Mouse (Mus musculus): ENCODE measurements at regions not wholly inside any gene's neighbourhood (a gene's known extent, or its start where the extent isn't known, plus 50 kb on each side); places are given as distances from the start of the nearest gene placed in this dataset.

DNA sequence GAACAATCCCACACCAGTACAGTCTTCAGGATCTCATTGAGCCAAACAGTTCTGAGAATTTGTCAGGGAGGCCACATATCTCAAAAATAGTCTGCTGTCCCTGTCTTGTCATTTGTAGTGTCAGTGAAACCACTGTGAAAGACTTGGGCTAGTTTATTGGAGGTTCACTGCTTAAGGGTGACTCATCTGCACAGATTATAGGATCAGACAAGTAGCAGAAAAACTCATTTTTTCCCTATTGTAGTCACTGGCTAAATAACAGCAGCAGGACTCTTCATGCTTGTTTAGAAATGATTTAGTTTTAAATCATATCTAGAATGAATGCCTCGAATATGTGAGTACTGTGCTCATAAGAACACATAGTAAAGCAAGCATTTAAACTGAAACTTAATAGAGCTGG, 475.2 kb upstream of the Marcks start:
- DNase-seq (ENCODE audit: low read depth, low spot score), result no peak

DNA sequence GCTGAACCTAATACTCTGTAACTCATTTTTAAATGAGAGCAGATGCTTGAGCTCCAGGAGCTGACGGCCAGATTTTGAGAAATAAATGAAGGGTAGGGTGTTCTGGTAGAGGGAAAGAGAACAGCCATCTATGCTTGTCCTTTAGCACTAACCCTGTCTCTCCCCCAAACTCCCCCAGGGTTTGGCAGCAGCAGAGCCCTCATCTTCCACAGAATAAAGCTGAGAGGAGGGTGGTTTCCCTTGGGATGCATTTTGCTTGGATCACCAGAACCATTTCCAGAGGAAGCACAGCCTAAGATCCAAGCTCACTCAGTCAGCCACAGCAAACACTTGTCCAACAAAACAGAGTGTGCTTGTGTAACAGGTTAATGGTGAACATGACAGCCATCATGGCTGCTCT, 464.8 kb upstream of the Marcks start:
- DNase-seq (ENCODE audit: low read depth, low spot score), result no peak

DNA sequence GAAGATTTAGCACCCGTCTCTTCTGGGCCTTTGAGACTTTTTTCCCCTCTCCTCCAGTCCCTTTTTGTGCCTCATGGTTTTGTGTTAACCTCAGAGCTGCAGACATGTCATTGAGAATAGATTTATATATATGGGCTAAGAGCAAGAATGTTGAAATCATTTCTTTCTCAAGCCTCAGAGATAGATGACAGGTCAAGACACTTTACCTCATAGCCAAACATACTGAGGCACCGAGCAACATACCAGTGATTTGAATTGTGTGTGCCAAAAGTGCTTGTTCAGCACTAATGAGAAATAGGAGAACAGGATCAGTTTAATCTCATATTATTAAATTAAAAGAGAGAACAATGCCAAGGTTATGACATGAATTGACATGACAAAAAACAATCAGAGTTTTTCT, 464.2 kb upstream of the Marcks start:
- DNase-seq (ENCODE audit: low read depth, low spot score), result no peak

DNA sequence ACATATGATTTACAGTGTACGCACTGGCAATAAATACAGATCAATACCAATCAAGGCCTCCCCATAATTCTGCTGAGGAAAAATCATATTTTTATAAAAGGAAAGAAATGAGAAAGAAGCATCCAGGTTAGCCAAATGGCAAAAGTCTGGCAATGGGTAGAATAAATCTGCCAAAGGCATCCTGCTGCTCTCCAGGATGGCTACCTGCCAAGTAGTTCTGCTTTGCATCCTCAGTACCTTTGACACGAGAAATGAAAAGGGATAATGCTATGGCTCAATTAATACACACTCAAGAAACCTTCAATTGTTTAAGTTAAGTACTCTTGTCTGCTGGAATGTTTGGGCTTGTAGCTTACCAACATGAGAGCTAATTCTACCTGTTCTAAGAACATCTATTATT, 451.2 kb upstream of the Marcks start:
- DNase-seq (ENCODE audit: low read depth, low spot score), result no peak

DNA sequence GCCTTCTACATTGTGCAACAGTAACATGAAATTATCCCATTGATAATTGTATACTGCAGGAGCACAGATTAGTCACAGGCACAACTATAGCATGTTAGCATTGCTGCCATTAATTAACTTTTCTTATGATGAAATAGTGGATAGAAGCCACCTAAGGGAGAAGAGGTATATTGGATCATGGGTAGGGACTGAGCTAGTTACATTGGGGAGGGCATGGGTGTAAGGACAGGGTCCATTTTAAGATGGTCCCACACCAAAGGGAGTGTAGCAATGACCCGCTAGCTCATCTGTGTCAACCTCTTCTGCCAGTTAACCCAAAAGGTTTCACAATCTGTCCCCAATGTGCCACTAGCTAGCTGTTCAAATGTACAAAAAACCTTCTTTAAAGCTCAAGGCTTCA, 450.3 kb upstream of the Marcks start:
- DNase-seq (ENCODE audit: low read depth, low spot score), result no peak

DNA sequence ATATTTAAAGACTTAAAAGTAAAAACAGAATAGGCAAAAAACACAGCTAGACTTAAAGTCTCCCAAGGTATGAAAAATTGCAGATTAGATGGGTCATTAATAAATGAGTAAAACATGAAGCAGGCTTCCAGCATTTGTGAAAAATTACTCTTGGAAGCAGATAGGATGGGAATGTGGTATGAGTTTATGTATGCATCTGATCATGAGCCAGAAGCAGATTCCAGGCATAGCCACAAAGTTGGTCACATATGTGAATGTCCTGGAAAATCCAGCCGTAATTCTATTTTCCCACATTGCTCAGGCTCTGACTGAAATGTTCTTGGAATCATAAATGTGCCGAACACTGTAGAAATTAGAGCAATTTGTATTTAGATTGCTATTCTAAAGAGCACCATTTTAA, 432.5 kb upstream of the Marcks start:
- DNase-seq (ENCODE audit: low read depth, low spot score), result no peak

DNA sequence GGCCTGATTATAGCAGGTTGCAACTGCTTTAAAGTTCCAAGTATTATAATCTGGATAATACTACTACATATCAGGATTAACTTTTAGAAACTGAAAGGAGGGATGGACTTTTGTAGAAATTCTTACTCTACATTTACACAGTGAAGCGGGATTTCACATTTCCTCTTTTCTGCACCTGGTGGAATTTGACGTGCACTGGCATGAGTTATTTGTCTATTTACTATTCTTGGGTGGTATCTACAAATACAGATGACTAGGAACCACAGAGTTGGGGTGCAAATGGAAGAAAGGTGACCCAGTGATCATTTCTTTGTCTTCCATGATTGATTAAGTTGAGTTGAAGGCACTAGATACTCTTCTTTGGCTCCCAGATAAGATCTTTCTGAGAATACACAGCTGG, 423.0 kb upstream of the Marcks start:
- DNase-seq (ENCODE audit: low read depth, low spot score), result no peak

DNA sequence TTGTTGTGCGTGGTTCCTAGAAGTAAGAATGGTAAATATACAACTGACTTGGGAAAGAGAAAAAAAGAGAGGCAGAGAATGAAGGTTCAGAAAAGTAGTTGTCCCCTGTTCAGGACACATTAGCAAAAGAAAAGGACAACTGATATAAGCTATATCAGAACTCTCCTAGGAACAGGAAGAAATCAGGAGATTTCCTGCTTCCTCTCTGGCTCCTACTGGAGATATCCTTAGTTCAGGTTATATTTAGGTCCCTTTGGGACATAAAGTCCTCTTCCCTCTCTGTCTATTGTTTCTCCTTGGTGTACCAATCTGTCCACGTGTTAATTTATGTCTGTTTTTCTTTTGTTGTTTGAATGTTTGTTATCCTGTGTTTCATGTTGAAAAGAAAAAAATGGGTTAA, 410.7 kb upstream of the Marcks start:
- no peak for DNase-seq (ENCODE audit: low read depth, low spot score)

DNA sequence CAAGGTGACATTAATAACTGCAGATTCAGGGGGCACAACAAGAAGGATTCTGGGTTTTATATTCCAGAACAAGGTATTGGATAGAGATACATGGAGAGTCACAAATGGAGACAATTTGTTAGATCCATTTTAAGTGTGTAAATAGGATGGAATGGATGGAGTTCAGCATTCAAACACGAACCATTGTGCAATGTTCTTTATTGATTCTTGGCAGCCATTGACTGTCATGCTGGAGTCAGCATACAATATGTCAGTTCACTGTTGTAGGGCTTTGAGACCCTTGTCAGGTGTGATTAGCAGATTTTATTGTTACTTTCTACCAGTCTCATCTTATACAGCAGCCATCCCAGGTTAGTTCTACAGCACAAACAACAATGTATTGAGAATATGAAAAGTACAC, 402.0 kb upstream of the Marcks start:
- DNase-seq (ENCODE audit: low read depth, low spot score), result no peak

DNA sequence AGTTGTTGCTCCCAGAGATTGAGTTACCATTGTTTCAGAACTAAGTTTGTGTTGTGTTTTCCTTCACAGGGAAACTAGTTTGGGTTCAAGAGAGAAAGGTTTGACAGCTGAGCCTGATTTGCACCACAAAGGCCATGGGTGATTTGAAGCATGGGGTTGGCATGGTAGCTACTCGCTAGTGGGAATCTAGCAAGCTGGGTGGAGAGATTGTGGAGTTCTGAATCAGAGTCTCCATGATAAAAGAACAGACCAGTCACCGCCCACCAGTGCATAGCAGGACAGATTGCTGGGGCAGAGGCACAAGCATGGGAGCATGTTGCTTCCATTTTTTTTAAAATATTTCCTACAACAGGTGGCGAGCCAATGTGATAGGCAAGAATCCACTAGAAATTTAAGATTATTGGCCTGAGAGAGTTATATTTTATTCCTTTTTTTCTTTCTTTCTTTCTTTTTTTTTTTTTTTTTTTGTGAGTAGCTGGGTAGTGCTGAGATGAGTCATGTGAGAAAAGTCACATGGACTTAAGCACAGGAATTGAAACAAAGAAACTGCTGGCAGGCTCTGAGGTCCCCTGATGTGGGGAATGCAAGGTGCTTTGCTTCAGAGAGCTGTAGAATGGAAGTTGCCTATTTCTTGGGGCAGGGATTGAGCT, 367.4 kb upstream of the Marcks start:
- DNase-seq (ENCODE audit: low read depth, low spot score), result no peak

DNA sequence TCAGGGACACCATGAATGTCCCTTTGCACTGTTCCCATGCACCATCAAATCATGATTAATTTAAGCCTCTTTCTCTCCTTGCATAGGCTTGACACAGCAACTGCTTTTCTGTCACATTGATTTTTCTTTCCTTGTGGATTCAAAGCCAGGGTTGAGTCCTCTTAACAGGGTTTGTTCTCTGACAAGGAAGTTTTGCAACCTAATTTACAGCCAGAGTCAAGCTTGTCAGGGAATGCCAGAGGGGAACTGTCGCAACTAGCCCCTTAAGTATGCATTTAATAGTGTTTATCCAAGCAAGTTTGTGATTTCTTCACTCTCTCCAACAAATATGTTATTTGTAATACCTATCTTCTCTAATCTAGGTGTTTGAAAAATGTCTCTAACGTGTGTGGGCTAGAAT, 365.7 kb upstream of the Marcks start:
- DNase-seq (ENCODE audit: low read depth, low spot score), result no peak

DNA sequence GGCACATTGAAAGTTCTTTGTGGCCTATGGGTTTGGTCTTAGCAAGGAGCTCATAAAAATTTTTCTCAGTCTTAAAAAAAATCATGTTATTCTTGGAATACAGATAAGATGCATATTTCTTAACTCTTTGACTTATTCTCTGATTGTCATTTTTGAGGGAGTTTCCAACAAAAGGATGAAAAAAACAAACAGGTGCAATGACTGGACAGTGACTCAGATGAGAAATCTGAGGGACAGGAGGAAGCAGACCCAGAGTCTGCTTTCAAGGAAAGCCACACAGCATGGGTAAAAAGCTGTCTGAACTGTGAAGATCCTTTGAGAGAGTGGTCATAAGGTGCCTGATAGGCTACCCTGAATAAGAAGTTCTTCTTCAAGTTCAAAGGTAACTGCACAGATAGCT, 363.8 kb upstream of the Marcks start:
- no peak for DNase-seq (ENCODE audit: low read depth, low spot score)

DNA sequence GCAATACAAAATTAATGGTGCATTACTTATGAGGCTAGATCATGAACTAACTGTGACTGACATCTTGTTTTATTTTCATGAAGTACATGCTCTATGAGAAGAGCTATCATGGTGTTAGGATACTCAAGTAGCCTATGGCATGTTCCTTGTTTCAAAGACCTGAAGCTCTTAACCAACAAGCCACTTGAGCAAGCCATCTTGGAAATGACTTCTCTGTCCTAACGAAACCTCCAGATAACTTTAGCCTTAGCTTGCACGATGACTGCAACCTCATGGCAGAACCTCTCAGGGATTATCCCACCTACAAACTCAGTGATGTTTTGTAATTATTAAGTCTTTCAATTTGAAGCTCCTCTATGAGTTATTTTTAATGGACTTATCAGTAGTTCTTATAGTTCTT, 362.3 kb upstream of the Marcks start:
- no peak for DNase-seq (ENCODE audit: low read depth, low spot score)

DNA sequence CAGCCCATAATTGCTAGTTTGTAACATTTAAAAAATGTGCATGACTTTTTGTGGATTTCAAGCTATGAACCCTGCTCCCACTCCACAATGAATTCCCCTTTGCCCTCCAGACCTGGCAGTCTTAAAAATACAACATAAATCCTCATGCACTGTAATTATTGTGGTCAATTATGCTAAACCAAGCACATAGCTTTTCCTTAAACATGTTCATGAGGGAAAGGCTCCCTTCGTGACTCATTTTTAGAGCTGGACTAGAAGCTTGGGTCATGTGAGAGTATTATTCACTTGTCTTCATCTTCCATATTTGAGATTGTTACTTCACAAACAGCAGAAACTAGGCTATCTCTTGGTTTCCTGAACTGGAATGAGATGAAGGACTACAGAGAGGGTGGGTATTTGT, 356.7 kb upstream of the Marcks start:
- DNase-seq (ENCODE audit: low read depth, low spot score), result no peak

DNA sequence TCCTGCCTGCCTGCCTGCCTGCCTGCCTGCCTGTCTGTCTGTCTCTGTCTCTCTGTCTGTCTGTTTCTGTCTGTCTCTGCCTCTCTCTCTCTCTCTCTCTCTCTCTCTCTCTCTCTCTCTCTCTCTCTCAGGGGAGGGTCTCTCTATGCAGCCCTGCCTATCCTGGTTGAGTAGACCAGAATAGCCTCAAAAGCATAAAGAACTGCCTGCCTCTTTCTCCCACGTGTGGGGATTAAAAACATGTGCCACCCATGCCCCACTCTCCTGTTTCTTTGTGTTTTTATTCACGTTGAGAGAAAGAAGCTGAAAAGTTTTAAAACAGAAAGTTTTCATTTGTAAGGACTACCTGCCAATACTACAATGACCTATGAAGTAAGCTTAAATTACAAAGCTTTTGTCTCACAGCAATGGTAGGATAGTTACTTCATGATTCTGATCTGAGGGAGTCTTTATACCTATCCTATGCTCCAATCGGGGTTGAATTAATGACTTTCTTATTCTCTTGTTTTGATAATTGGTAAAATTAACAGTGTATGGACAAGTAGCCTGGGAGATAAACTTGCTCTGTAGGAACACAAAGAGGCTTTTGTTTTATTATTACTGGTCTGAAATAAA, 355.9 kb upstream of the Marcks start:
- DNase-seq (ENCODE audit: low read depth, low spot score), result no peak

DNA sequence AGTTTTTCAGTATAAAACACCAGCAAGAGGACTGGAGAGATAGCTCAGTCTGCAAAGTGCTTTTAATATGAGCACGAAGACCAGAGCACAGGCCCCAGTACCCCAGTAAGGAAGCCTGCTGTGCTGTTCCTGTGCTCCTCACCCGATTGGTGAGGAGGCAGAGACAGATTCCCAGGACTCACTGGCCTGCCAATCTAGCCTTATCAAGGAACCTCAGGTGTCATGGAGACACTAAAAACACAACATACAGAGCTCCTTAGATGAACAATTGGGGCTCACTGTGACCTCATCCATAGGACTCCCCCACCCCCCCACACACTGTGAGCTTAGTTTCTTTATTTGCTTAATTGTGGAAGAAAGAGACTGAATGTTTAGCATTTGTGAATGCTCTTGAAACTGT, 355.4 kb upstream of the Marcks start:
- no peak for DNase-seq (ENCODE audit: low read depth, low spot score)

DNA sequence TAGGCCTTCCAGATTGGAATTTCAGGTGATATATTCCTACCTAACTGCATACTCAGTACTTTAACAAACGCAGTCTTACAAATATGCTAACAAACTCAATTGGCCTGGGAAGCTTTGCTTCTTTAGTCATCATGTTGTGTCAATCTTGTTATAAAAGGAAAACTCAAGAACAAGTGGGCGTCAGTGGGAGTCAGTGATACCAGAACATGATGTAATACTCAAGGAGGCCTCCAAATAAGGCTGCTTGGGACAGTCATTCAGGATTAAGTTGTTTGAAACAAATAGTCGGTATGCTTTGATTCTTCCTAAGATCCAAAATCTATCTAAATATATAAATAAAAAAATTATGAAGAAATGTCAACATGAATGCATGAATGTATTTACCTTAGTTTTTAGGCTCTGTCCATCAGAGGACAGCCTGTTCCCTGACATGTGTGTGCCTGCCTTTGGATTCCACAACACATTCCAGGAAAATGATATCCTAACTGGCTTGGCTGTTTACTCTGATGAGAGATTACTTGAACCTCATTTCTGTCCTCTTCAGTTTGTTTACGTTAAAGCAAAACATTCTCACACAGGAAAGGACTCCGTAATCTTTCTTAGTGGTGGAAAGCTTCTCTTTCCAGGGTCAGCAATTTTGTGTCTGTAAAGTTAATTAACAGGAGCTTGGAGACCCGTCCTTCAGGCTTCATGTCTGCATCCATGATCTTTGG, 345.7 kb upstream of the Marcks start:
- no peak for DNase-seq (ENCODE audit: low read depth, low spot score)

DNA sequence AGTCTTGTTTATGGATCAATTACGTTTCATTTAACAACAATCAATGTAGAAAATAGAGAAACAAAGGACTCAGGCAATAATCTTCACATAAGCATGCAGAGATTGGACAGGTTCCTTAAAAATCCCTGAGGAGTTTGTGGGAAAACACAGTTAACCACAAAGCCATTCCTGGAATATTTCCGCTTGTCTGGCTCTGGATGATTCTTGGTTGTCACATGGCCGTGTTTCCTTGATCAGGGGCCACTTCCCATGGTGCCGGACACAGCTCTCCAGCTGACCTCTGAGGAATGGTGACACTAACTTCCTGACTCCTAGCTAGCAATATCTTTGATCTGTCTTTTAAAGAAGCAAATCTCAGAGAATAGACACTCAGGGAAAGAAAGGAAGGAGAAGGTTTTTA, 344.8 kb upstream of the Marcks start:
- DNase-seq (ENCODE audit: low read depth, low spot score), result no peak

DNA sequence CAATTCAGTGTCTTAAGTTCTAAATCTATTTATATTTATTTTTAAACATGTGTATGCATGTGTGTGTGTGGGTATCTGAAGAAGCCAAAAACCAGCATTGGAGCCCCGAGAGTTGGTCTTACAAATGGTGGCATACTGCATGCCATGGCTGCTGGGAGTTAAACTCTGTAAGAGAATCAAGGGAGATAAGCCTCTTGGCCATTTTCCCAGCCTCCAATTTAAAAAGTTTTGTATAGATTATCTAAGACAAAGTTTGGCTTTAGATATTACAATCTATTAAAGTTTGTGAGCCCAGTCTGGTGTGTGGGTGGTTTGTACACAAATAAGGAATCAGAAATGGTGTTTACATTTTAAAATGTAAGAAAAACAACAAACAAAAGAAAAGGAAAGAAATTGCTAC, 343.2 kb upstream of the Marcks start:
- DNase-seq (ENCODE audit: low read depth, low spot score), result no peak

DNA sequence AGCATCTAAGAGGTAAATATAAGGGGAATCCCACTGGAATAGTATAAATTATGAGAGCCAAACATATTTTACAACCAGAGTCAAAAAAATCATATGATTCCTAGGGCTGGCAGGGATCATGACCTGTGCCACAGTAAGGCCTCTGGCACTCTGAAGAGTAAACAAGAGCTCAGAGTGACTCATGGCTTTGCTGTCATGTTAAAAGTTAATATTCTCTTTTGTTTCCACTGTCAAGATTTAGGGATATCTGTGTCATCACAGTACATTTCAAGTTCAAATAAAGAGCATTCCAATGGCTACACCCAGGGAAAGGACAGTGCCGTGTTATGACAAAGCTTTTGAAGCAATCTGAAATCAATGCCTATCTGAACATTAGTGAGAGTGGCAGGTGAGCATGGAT, 341.6 kb upstream of the Marcks start:
- DNase-seq (ENCODE audit: low read depth, low spot score), result no peak

DNA sequence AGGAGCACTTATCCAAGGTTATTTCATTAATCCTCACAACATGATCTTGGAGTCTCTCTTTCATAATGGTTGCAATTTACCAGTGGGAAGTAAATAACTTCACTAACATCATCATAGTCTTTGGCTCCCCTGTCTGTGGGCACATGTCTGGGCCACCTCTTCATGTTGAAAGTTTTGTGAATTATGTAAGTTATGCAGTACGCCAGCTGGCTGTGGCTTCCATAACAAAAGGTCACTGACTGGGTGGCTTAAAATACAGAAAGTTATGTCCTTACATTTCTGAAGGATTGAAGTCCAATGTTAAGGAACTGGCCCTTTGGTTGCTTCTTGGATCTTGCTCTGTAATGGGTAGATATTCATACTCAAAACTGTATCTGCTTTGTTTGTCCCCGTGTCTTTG, 339.4 kb upstream of the Marcks start:
- DNase-seq (ENCODE audit: low read depth, low spot score), result no peak

DNA sequence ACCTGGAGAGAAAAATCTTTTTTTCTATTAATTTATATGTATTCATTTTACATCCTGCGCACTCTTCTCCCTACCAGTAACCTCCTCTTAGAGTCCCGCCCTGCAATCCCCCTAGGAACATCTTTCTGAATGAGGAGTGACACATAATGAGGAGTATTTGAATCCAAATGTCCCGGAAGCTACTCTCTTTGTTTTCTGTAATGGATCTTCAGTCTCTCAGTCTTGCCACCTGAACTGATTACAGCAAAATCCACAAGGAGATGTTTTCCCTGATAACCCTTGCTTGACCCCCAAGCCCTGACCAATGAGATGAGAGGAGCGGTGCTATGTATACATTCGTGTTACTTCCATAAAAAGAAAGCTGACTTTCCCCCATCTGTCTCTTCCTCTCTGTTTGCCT, 334.4 kb upstream of the Marcks start:
- DNase-seq (ENCODE audit: low read depth, low spot score), result no peak

DNA sequence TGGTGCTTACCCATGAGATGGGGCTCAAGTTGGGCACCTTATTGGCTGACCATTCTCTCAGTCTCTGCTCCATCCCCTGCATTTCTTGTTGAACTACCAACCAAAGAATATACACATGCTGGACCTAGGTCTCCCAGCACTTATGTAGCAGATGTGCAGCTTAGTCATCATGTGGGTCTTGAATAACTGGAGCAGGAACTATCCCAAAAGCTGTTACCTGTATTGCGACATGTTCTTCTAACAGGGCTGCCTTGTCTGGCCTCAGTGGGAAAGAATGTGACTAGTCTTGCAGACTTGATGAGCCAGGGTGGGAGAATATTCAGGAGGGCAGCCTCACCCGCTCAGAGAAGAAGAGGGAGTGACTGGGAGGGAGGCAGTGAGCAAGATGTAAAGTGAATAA, 318.7 kb upstream of the Marcks start:
- no peak for DNase-seq (ENCODE audit: low read depth, low spot score)

Data from embryo, embryonic 11.5 days (tissue).